Mouse (Mus musculus): ENCODE measurements around the gene Eefsec. TPM values are rescaled to one million over a fixed set of nuclear protein-coding genes. Genes with fewer than 3 reads are reported as not detected.

Gene Eefsec
- 10 to 100 TPM in 1 of 2 experiments, 1 to 10 TPM in 1; 10.0 to 17.4 TPM for total RNA-seq (2021)
- long read RNA-seq, experiment 1, transcript Eefsec-201 (7 exons, 2,679 nt), result major isoform, 21 of 23 reads
- long read RNA-seq, experiment 1, partial matches to known transcripts, result 0 of 23 reads
- long read RNA-seq, experiment 1, other reads (novel, unspliced or antisense), result 2 of 23 reads
- long read RNA-seq, experiment 2, transcript Eefsec-201 (7 exons, 2,679 nt), result major isoform, 20 of 26 reads
- long read RNA-seq, experiment 2, partial matches to known transcripts, result 0 of 26 reads
- long read RNA-seq, experiment 2, other reads (novel, unspliced or antisense), result 6 of 26 reads

GRCm38 (mm10) chr6:88446063-88447002 is at the start of gene Eefsec:
Eefsec (minus strand) TSS chr6:88446539.
- DNase-seq (ENCODE audit: low spot score in 2 of 2), result peak; percentile 83 to 85

- no peak for DNase-seq (ENCODE audit: low spot score in 2 of 2)
These were observed 47.4 kb upstream of the Eefsec start for GRCm38 (mm10) chr6:88493712-88494111.

- no peak for DNase-seq (ENCODE audit: low spot score in 2 of 2)
These were observed 44.5 kb upstream of the Eefsec start for GRCm38 (mm10) chr6:88490629-88491354.

GRCm38 (mm10) chr6:88489834-88490233 is 43.5 kb upstream of the Eefsec start:
- no peak for DNase-seq (ENCODE audit: low spot score in 2 of 2)

- no peak for DNase-seq (ENCODE audit: low spot score in 2 of 2)
These were observed 42.7 kb upstream of the Eefsec start for GRCm38 (mm10) chr6:88489026-88489425.

- DNase-seq (ENCODE audit: low spot score in 2 of 2), result peak; percentile 26 to 56
These were observed 40.6 kb upstream of the Eefsec start for GRCm38 (mm10) chr6:88486893-88487292.

GRCm38 (mm10) chr6:88485378-88485777 is 39.0 kb upstream of the Eefsec start:
- DNase-seq (ENCODE audit: low spot score in 2 of 2), result peak; percentile 29 to 42

GRCm38 (mm10) chr6:88483913-88484312 is 37.6 kb upstream of the Eefsec start:
- DNase-seq (ENCODE audit: low spot score in 2 of 2), result no peak

GRCm38 (mm10) chr6:88483111-88483510 is 36.8 kb upstream of the Eefsec start:
- DNase-seq (ENCODE audit: low spot score in 2 of 2), result no peak

GRCm38 (mm10) chr6:88480421-88480820 is 34.1 kb upstream of the Eefsec start:
- DNase-seq (ENCODE audit: low spot score in 2 of 2), result no peak

- DNase-seq (ENCODE audit: low spot score in 2 of 2), result no peak
These were observed 23.5 kb upstream of the Eefsec start for GRCm38 (mm10) chr6:88469878-88470277.

- DNase-seq (ENCODE audit: low spot score in 2 of 2), result peak; percentile 76 to 82
These were observed 19.0 kb upstream of the Eefsec start, which contains the start of gene Ruvbl1 for GRCm38 (mm10) chr6:88465181-88465920. Ruvbl1 (plus strand) TSS chr6:88465409.

- DNase-seq (ENCODE audit: low spot score in 2 of 2), result no peak
These were observed 8.2 kb upstream of the Eefsec start for GRCm38 (mm10) chr6:88454545-88454944.

GRCm38 (mm10) chr6:88447454-88447853 is 1.1 kb upstream of the Eefsec start:
- no peak for DNase-seq (ENCODE audit: low spot score in 2 of 2)

- no peak for DNase-seq (ENCODE audit: low spot score in 2 of 2)
These were observed 678 bp downstream of the Eefsec start for GRCm38 (mm10) chr6:88445661-88446060.

- DNase-seq (ENCODE audit: low spot score in 2 of 2), result no peak
These were observed 2.1 kb downstream of the Eefsec start for GRCm38 (mm10) chr6:88444076-88444750.

GRCm38 (mm10) chr6:88443446-88443845 is 2.9 kb downstream of the Eefsec start:
- DNase-seq (ENCODE audit: low spot score in 2 of 2), result no peak

- no peak for DNase-seq (ENCODE audit: low spot score in 2 of 2)
These were observed 3.8 kb downstream of the Eefsec start for GRCm38 (mm10) chr6:88442551-88442950.

- DNase-seq (ENCODE audit: low spot score in 2 of 2), result no peak
These were observed 7.3 kb downstream of the Eefsec start for GRCm38 (mm10) chr6:88439056-88439455.

- DNase-seq (ENCODE audit: low spot score in 2 of 2), result no peak
These were observed 10.7 kb downstream of the Eefsec start for GRCm38 (mm10) chr6:88435609-88436008.
